Mouse (Mus musculus) G1E (cell line): ENCODE results near the gene Erv3.

Experiments
- CTCF ChIP-seq: IDR thresholded peaks from 2 replicates; pipeline ENCODE4 v1.5.1; 2012; ENCODE audit warnings: low read depth, low read length, inconsistent platforms, mixed read lengths
- GATA1 ChIP-seq: IDR thresholded peaks from 2 replicates; pipeline ENCODE4 v1.6.1; 2012; ENCODE audit warnings: borderline replicate concordance, low read length, inconsistent platforms, mixed read lengths
- POLR2AphosphoS5 ChIP-seq: IDR thresholded peaks from 2 replicates; pipeline ENCODE4 v1.6.1; 2012; ENCODE audit warnings: low read depth, low read length, inconsistent platforms; ENCODE audit not compliant: insufficient replicate concordance
- TAL1 ChIP-seq: conservative IDR thresholded peaks from 2 replicates; pipeline ENCODE4 v1.6.1; 2012; ENCODE audit warnings: low read depth, low read length, inconsistent platforms, mixed read lengths

GRCm38 (mm10) chr2:131813437-131813836 is 46.1 kb downstream of the Erv3 start:
- TF ChIP-seq GATA1 (no peak), CTCF (no peak), TAL1 (no peak), POLR2AphosphoS5 (no peak)
